Mouse (Mus musculus): ENCODE results near the gene 9230112D13Rik.

- TF ChIP-seq POLR2A (IDR thresholded peaks at IDR 0.05; ENCODE audit: borderline replicate concordance, insufficient read depth, low read length) (no peak), CTCF (IDR thresholded peaks at IDR 0.05; ENCODE audit: borderline replicate concordance, insufficient read depth, low read depth, low read length) (no peak)
Observed at GRCm38 (mm10) chr14:34499664-34500063, 22.9 kb downstream of the 9230112D13Rik start.

All from cerebellum, adult 2 months (tissue).